Mouse (Mus musculus) frontal cortex, postnatal 10 days (tissue): ENCODE measurements at regions not wholly inside any gene's neighbourhood (a gene's known extent, or its start where the extent isn't known, plus 50 kb on each side); places are given as distances from the start of the nearest gene placed in this dataset.

Source experiments
- DNase-seq, 2 experiments: peaks; one replicate each; pipeline ENCODE4 v3.0.0; 2022; ENCODE audit warnings: low spot score in 2 of 2, mixed read lengths in 1 of 2

GRCm38 (mm10) chr8:8285876-8286275 lies 375.2 kb downstream of the Efnb2 start:
- DNase-seq, result no peak

- no peak for DNase-seq
These were observed 386.1 kb downstream of the Efnb2 start for GRCm38 (mm10) chr8:8274987-8275386.

GRCm38 (mm10) chr8:8274211-8274641 lies 386.8 kb downstream of the Efnb2 start:
- DNase-seq, result no peak

- DNase-seq, result no peak
These were observed 402.2 kb downstream of the Efnb2 start for GRCm38 (mm10) chr8:8258855-8259254.

- no peak for DNase-seq
These were observed 402.8 kb downstream of the Efnb2 start for GRCm38 (mm10) chr8:8258231-8258638.

GRCm38 (mm10) chr8:8256327-8256726 lies 404.7 kb downstream of the Efnb2 start:
- no peak for DNase-seq

GRCm38 (mm10) chr8:8254446-8254845 lies 406.6 kb downstream of the Efnb2 start:
- no peak for DNase-seq

- no peak for DNase-seq
These were observed 416.4 kb downstream of the Efnb2 start for GRCm38 (mm10) chr8:8244599-8244998.

- no peak for DNase-seq
These were observed 419.1 kb downstream of the Efnb2 start for GRCm38 (mm10) chr8:8241755-8242501.

GRCm38 (mm10) chr8:8241051-8241688 lies 419.9 kb downstream of the Efnb2 start:
- no peak for DNase-seq

- no peak for DNase-seq
These were observed 421.6 kb downstream of the Efnb2 start for GRCm38 (mm10) chr8:8239489-8239888.

- no peak for DNase-seq
These were observed 423.0 kb downstream of the Efnb2 start for GRCm38 (mm10) chr8:8238051-8238450.

- DNase-seq, result peak; percentile 30 to 57
These were observed 427.4 kb downstream of the Efnb2 start for GRCm38 (mm10) chr8:8233616-8234015.

- peak in 1 of 2 experiments; percentile 8 for DNase-seq
These were observed 427.9 kb downstream of the Efnb2 start for GRCm38 (mm10) chr8:8233156-8233555.

GRCm38 (mm10) chr8:8231996-8232632 lies 428.9 kb downstream of the Efnb2 start:
- peak in 1 of 2 experiments; percentile 8 for DNase-seq

- DNase-seq, result peak in 1 of 2 experiments; percentile 16
These were observed 429.6 kb downstream of the Efnb2 start for GRCm38 (mm10) chr8:8231308-8231985.

GRCm38 (mm10) chr8:8225994-8226393 lies 435.0 kb downstream of the Efnb2 start:
- DNase-seq, result no peak

GRCm38 (mm10) chr8:8225175-8225830 lies 435.7 kb downstream of the Efnb2 start:
- DNase-seq, result no peak

- DNase-seq, result no peak
These were observed 440.5 kb downstream of the Efnb2 start for GRCm38 (mm10) chr8:8220395-8221031.

- DNase-seq, result no peak
These were observed 441.2 kb downstream of the Efnb2 start for GRCm38 (mm10) chr8:8219701-8220394.
